10 mouse cellular contexts compared by ENCODE assay signal in genomic region chr5:140617714-140618113, GRCm38 (mm10). TPM values are rescaled to one million over a fixed set of nuclear protein-coding genes. Genes with fewer than 3 reads are reported as not detected.
DNase-seq lines count a peak whose midpoint lies in the region; ATAC-seq and TF ChIP-seq lines count a peak whose summit lies in the region.
"Had no signal": no experiment of that assay in that cellular context is flagged by ENCODE, and none has a peak within 500 bp of the region (broad histone marks: within the 10 kb centered on the region; RNA-seq: fewer than 3 reads in every experiment).

No protein-coding gene starts in this region.

- H3K27me3 ChIP-seq in embryonic facial prominence, embryonic 15.5 days, result no peaks in the 10 kb centered on the region
- peaks cover 8% of the 10 kb centered on the region for H3K27me3 ChIP-seq in embryonic facial prominence, embryonic 10.5 days (replicated peaks; ENCODE audit: low read depth, poor library complexity, severe bottlenecking)
- H3K27me3 ChIP-seq in neural tube, embryonic 11.5 days (ENCODE audit: control insufficient read depth, insufficient read depth, low read length), result no peaks in the 10 kb centered on the region
- H3K27me3 ChIP-seq in neural tube, embryonic 15.5 days (replicated peaks), result no peaks in the 10 kb centered on the region
- H3K27me3 ChIP-seq in forebrain, postnatal 0 days (ENCODE audit: insufficient read depth, low read length), result no peaks in the 10 kb centered on the region

- DNase-seq in embryonic facial prominence, embryonic 10.5 days (ENCODE audit: low spot score), result no peak
- DNase-seq in neural tube, embryonic 11.5 days (ENCODE audit: low spot score), result peak; percentile 45
- DNase-seq in thymus, postnatal 25 days, result peak; percentile 73
- DNase-seq in right cerebral cortex, postnatal 4 days, result no peak
- DNase-seq in forebrain, postnatal 0 days, result no peak

- peak overlapping the region; percentile 3; the same call in 1 of the 2 replicates for H3K27ac ChIP-seq in embryonic facial prominence, embryonic 15.5 days (replicated peaks)
- no peak overlapping the region for H3K27ac ChIP-seq in embryonic facial prominence, embryonic 10.5 days (replicated peaks)
- no peak overlapping the region for H3K27ac ChIP-seq in neural tube, embryonic 11.5 days (ENCODE audit: low read depth, low read length)
- no peak overlapping the region; the same call in 1 of the 2 replicates for H3K27ac ChIP-seq in neural tube, embryonic 15.5 days (replicated peaks)
- peak overlapping the region; percentile 98 for H3K27ac ChIP-seq in macrophage
- H3K27ac ChIP-seq in forebrain, postnatal 0 days (ENCODE audit: low read depth, low read length), result no peak overlapping the region

- H3K36me3 ChIP-seq in embryonic facial prominence, embryonic 15.5 days, result peaks cover 36% of the 10 kb centered on the region
- peaks cover 68% of the 10 kb centered on the region for H3K36me3 ChIP-seq in embryonic facial prominence, embryonic 10.5 days (replicated peaks)
- peaks cover 10% of the 10 kb centered on the region for H3K36me3 ChIP-seq in neural tube, embryonic 11.5 days (ENCODE audit: control insufficient read depth, insufficient read depth, low read length)
- H3K36me3 ChIP-seq in neural tube, embryonic 15.5 days, result peaks cover 18% of the 10 kb centered on the region
- H3K36me3 ChIP-seq in macrophage (ENCODE audit: inconsistent target), result peaks cover 25% of the 10 kb centered on the region
- H3K36me3 ChIP-seq in forebrain, postnatal 0 days (ENCODE audit: insufficient read depth), result peaks cover 9% of the 10 kb centered on the region

- H3K79me2 ChIP-seq in macrophage (ENCODE audit: inconsistent target), result peaks cover 23% of the 10 kb centered on the region

- no peak for ATAC-seq in embryonic facial prominence, embryonic 15.5 days (ENCODE audit: insufficient number of reproducible peaks, low FRiP score, low TSS enrichment, low read depth)
- ATAC-seq in neural tube, embryonic 11.5 days (ENCODE audit: insufficient read depth, low FRiP score, low TSS enrichment), result no peak
- no peak for ATAC-seq in neural tube, embryonic 15.5 days (ENCODE audit: low FRiP score)
- no peak for ATAC-seq in forebrain, postnatal 0 days

- H3K4me2 ChIP-seq in embryonic facial prominence, embryonic 15.5 days (replicated peaks), result no peak overlapping the region
- H3K4me2 ChIP-seq in neural tube, embryonic 11.5 days (ENCODE audit: low read depth), result no peak overlapping the region
- H3K4me2 ChIP-seq in neural tube, embryonic 15.5 days, result no peak overlapping the region
- H3K4me2 ChIP-seq in forebrain, postnatal 0 days (ENCODE audit: low read depth), result no peak overlapping the region
- H3K4me2 ChIP-seq: embryonic facial prominence, embryonic 13.5 days had no signal

- no peaks in the 10 kb centered on the region for H3K9me3 ChIP-seq in embryonic facial prominence, embryonic 15.5 days (replicated peaks)
- no peaks in the 10 kb centered on the region for H3K9me3 ChIP-seq in embryonic facial prominence, embryonic 10.5 days
- no peaks in the 10 kb centered on the region for H3K9me3 ChIP-seq in neural tube, embryonic 11.5 days (ENCODE audit: control insufficient read depth, low read length)
- no peaks in the 10 kb centered on the region for H3K9me3 ChIP-seq in neural tube, embryonic 15.5 days (replicated peaks)
- H3K9me3 ChIP-seq in forebrain, postnatal 0 days (ENCODE audit: low read length), result no peaks in the 10 kb centered on the region
- H3K9me3 ChIP-seq: embryonic facial prominence, embryonic 13.5 days had no signal

- no peak overlapping the region for H3K4me3 ChIP-seq in embryonic facial prominence, embryonic 15.5 days (replicated peaks)
- no peak overlapping the region for H3K4me3 ChIP-seq in embryonic facial prominence, embryonic 10.5 days
- no peak overlapping the region for H3K4me3 ChIP-seq in neural tube, embryonic 11.5 days (ENCODE audit: low read depth, low read length)
- no peak overlapping the region for H3K4me3 ChIP-seq in neural tube, embryonic 15.5 days (replicated peaks)
- H3K4me3 ChIP-seq in macrophage (ENCODE audit: inconsistent target), result peak overlapping the region; percentile 8; the same call in 1 of the 2 replicates
- no peak overlapping the region for H3K4me3 ChIP-seq in forebrain, postnatal 0 days (ENCODE audit: low read depth, low read length)
- H3K4me3 ChIP-seq: embryonic facial prominence, embryonic 13.5 days had no signal

- peaks cover 30% of the 10 kb centered on the region for H3K4me1 ChIP-seq in embryonic facial prominence, embryonic 15.5 days
- H3K4me1 ChIP-seq in embryonic facial prominence, embryonic 10.5 days, result peaks cover 24% of the 10 kb centered on the region
- no peaks in the 10 kb centered on the region; the same call in 1 of the 2 replicates for H3K4me1 ChIP-seq in neural tube, embryonic 11.5 days (ENCODE audit: control insufficient read depth, insufficient read depth, low read length)
- peaks cover 43% of the 10 kb centered on the region for H3K4me1 ChIP-seq in neural tube, embryonic 15.5 days
- no peaks in the 10 kb centered on the region for H3K4me1 ChIP-seq in forebrain, postnatal 0 days (ENCODE audit: insufficient read depth)

- no peak overlapping the region for H3K9ac ChIP-seq in embryonic facial prominence, embryonic 15.5 days
- H3K9ac ChIP-seq in neural tube, embryonic 11.5 days (ENCODE audit: low read length), result no peak overlapping the region
- H3K9ac ChIP-seq in neural tube, embryonic 15.5 days (replicated peaks), result no peak overlapping the region
- no peak overlapping the region for H3K9ac ChIP-seq in forebrain, postnatal 0 days
- H3K9ac ChIP-seq: embryonic facial prominence, embryonic 13.5 days had no signal

- TF ChIP-seq CTCF in forebrain, postnatal 0 days (IDR thresholded peaks at IDR 0.05; ENCODE audit: low read depth), result no peak

- 67% methylated on average over 5 of the region's 5 CpGs for WGBS in embryonic facial prominence, embryonic 15.5 days
- 87% methylated on average over 5 of the region's 5 CpGs for WGBS in embryonic facial prominence, embryonic 10.5 days
- WGBS in neural tube, embryonic 11.5 days, result 78% methylated on average over 5 of the region's 5 CpGs
- WGBS in neural tube, embryonic 15.5 days, result 85% methylated on average over 5 of the region's 5 CpGs
- WGBS in macrophage (ENCODE audit: missing documents), result 2% methylated on average over 5 of the region's 5 CpGs
- 75% methylated on average over 5 of the region's 5 CpGs for WGBS in forebrain, postnatal 0 days

RNA-seq across cellular contexts. Expression of gene Lfng, which starts 10.6 kb away (rescaled TPM):
- 31.8 and 36.0 TPM in 2 replicates for polyA plus RNA-seq in embryonic facial prominence, embryonic 15.5 days (2015; fragmentation: Nextera tagmentation; extraction: Ambion mirVana)
- polyA plus RNA-seq in embryonic facial prominence, embryonic 10.5 days (2016; fragmentation: Nextera tagmentation; extraction: Ambion mirVana), result 11.7 and 14.9 TPM in 2 replicates
- 35.4 and 37.5 TPM in 2 replicates for polyA plus RNA-seq in neural tube, embryonic 11.5 days (2014; fragmentation: Nextera tagmentation; extraction: Ambion mirVana)
- 16.7 and 19.4 TPM in 2 replicates for polyA plus RNA-seq in neural tube, embryonic 15.5 days (2015; fragmentation: Nextera tagmentation; extraction: Ambion mirVana)
- 100 to 1,000 TPM in 1 of 26 experiments, 10 to 100 TPM in 24, 1 to 10 TPM in 1; 8.4 to 105 (median 42.7) TPM for total RNA-seq in macrophage (2018; cell fraction: chromatin; rRNA removed)
- 10 to 100 TPM; 24.5 to 80.6 (median 54.7) TPM for total RNA-seq in macrophage (2018; cell fraction: cytosol; rRNA removed)
- 100 to 1,000 TPM in 2 of 26 experiments, 10 to 100 TPM in 24; 14.8 to 111 (median 57.4) TPM for total RNA-seq in macrophage (2018; cell fraction: nucleus; rRNA removed)
- 33.7 to 75.9 TPM (median 52.2 TPM) in 3 replicates for polyA plus RNA-seq in macrophage (2018)
- 39.4 and 53.7 TPM in 2 replicates for total RNA-seq in forebrain, postnatal 0 days (2014; rRNA removed)
- 19.2 and 23.0 TPM in 2 replicates for polyA plus RNA-seq in forebrain, postnatal 0 days (2015; fragmentation: Nextera tagmentation; extraction: Ambion mirVana)

RNA-seq across cellular contexts. Expression of gene Ttyh3, which starts 31.1 kb away (rescaled TPM):
- polyA plus RNA-seq in embryonic facial prominence, embryonic 15.5 days (2015; fragmentation: Nextera tagmentation; extraction: Ambion mirVana), result 42.3 and 43.7 TPM in 2 replicates
- polyA plus RNA-seq in embryonic facial prominence, embryonic 10.5 days (2016; fragmentation: Nextera tagmentation; extraction: Ambion mirVana), result 33.4 and 35.5 TPM in 2 replicates
- polyA plus RNA-seq in neural tube, embryonic 11.5 days (2014; fragmentation: Nextera tagmentation; extraction: Ambion mirVana), result 61.0 and 65.0 TPM in 2 replicates
- polyA plus RNA-seq in neural tube, embryonic 15.5 days (2015; fragmentation: Nextera tagmentation; extraction: Ambion mirVana), result 58.8 and 63.9 TPM in 2 replicates
- total RNA-seq in macrophage (2018; cell fraction: chromatin; rRNA removed), result 100 to 1,000 TPM in 5 of 26 experiments, 10 to 100 TPM in 21; 14.6 to 140 (median 53.0) TPM
- total RNA-seq in macrophage (2018; cell fraction: cytosol; rRNA removed), result 100 to 1,000 TPM in 7 of 26 experiments, 10 to 100 TPM in 19; 44.2 to 125 (median 76.8) TPM
- 100 to 1,000 TPM in 8 of 26 experiments, 10 to 100 TPM in 18; 43.1 to 131 (median 86.6) TPM for total RNA-seq in macrophage (2018; cell fraction: nucleus; rRNA removed)
- 40.4 to 80.7 TPM (median 48.0 TPM) in 3 replicates for polyA plus RNA-seq in macrophage (2018)
- total RNA-seq in forebrain, postnatal 0 days (2014; rRNA removed), result 114 and 163 TPM in 2 replicates
- 65.0 and 67.9 TPM in 2 replicates for polyA plus RNA-seq in forebrain, postnatal 0 days (2015; fragmentation: Nextera tagmentation; extraction: Ambion mirVana)

RNA-seq across cellular contexts. Expression of gene Grifin, which starts 52.8 kb away (rescaled TPM):
- not detected in 2 replicates for polyA plus RNA-seq in embryonic facial prominence, embryonic 15.5 days (2015; fragmentation: Nextera tagmentation; extraction: Ambion mirVana)
- polyA plus RNA-seq in embryonic facial prominence, embryonic 10.5 days (2016; fragmentation: Nextera tagmentation; extraction: Ambion mirVana), result not detected in 2 replicates
- polyA plus RNA-seq in neural tube, embryonic 11.5 days (2014; fragmentation: Nextera tagmentation; extraction: Ambion mirVana), result not detected in 2 replicates
- 1.6 TPM in 1 of 2 replicates, not detected in the other for polyA plus RNA-seq in neural tube, embryonic 15.5 days (2015; fragmentation: Nextera tagmentation; extraction: Ambion mirVana)
- total RNA-seq in macrophage (2018; cell fraction: chromatin; rRNA removed), result not detected
- total RNA-seq in macrophage (2018; cell fraction: cytosol; rRNA removed), result not detected
- not detected for total RNA-seq in macrophage (2018; cell fraction: nucleus; rRNA removed)
- polyA plus RNA-seq in macrophage (2018), result not detected in 3 replicates
- total RNA-seq in forebrain, postnatal 0 days (2014; rRNA removed), result not detected in 2 replicates
- polyA plus RNA-seq in forebrain, postnatal 0 days (2015; fragmentation: Nextera tagmentation; extraction: Ambion mirVana), result 0.36 TPM in 1 of 2 replicates, not detected in the other
- polyA plus RNA-seq: embryonic facial prominence, embryonic 13.5 days; neural tube, embryonic 14.5 days had no signal

Comparison
In these comparisons a context has a peak if more than half of its experiments do, and no peak if none do; other contexts are left out.
1. H3K27ac ChIP-seq: peak in embryonic facial prominence, embryonic 15.5 days (single experiment) and macrophage (single experiment); none in embryonic facial prominence, embryonic 10.5 days (single experiment), neural tube, embryonic 11.5 days (single experiment), neural tube, embryonic 15.5 days (single experiment) and forebrain, postnatal 0 days (single experiment).
2. DNase-seq: peak in neural tube, embryonic 11.5 days (single experiment) and thymus, postnatal 25 days (single experiment); none in embryonic facial prominence, embryonic 10.5 days (single experiment), right cerebral cortex, postnatal 4 days (single experiment) and forebrain, postnatal 0 days (single experiment).